Mouse (Mus musculus) MEL (cell line): Measurements from ENCODE around the gene Stk10.

Experiments used
- CTCF ChIP-seq, 3 experiments: IDR thresholded peaks in 2 of 3; conservative IDR thresholded peaks in 1 of 3; 2 replicates each; pipeline ENCODE4 v1.5.1; 2011 to 2012; ENCODE audit warnings: low read length in 3 of 3, low read depth in 2 of 3, mild to moderate bottlenecking in 2 of 3, improper control_type of control experiment in 1 of 3, inconsistent platforms in 1 of 3, mixed read lengths in 1 of 3, moderate library complexity in 1 of 3; ENCODE audit not compliant: control insufficient read depth in 1 of 3, insufficient read depth in 1 of 3, poor library complexity in 1 of 3, severe bottlenecking in 1 of 3
- E2F4 ChIP-seq: IDR thresholded peaks from 2 replicates; pipeline ENCODE4 v1.6.1; 2011; ENCODE audit warnings: low read depth, low read length, improper control_type of control experiment, borderline replicate concordance
- EP300 ChIP-seq, 2 experiments: IDR thresholded peaks; 2 replicates each; pipeline ENCODE4 v1.6.1; 2011; ENCODE audit warnings: improper control_type of control experiment in 2 of 2, low read length in 2 of 2, low read depth in 1 of 2, mild to moderate bottlenecking in 1 of 2
- ETS1 ChIP-seq: IDR thresholded peaks from 2 replicates; pipeline ENCODE4 v1.6.1; 2012; ENCODE audit warnings: low read depth, mild to moderate bottlenecking, inconsistent platforms, low read length, improper control_type of control experiment, moderate library complexity
- GABPA ChIP-seq: IDR thresholded peaks from 2 replicates; pipeline ENCODE4 v1.6.1; 2012; ENCODE audit warnings: low read depth, mild to moderate bottlenecking, inconsistent platforms, low read length, improper control_type of control experiment, moderate library complexity
- KAT2A ChIP-seq: conservative IDR thresholded peaks from 2 replicates; pipeline ENCODE4 v1.6.1; 2012; ENCODE audit warnings: low read depth, low read length, improper control_type of control experiment, inconsistent platforms
- MAX ChIP-seq: IDR thresholded peaks from 2 replicates; pipeline ENCODE4 v1.6.1; 2011; ENCODE audit warnings: low read length, improper control_type of control experiment
- MXI1 ChIP-seq: IDR thresholded peaks from 2 replicates; pipeline ENCODE4 v1.6.1; 2011; ENCODE audit warnings: mild to moderate bottlenecking, low read depth, low read length, improper control_type of control experiment
- POLR2A ChIP-seq, 2 experiments: IDR thresholded peaks; 2 replicates each; pipeline ENCODE4 v1.6.1; 2011 to 2012; ENCODE audit warnings: low read length in 2 of 2, mild to moderate bottlenecking in 2 of 2, control low read depth in 1 of 2, improper control_type of control experiment in 1 of 2, low read depth in 1 of 2, moderate library complexity in 1 of 2; ENCODE audit not compliant: control insufficient read depth in 1 of 2, insufficient read depth in 1 of 2, poor library complexity in 1 of 2
- ZC3H11A ChIP-seq: IDR thresholded peaks from 2 replicates; pipeline ENCODE4 v1.6.1; 2012; ENCODE audit warnings: low read depth, mild to moderate bottlenecking, inconsistent platforms, low read length, improper control_type of control experiment

DNA sequence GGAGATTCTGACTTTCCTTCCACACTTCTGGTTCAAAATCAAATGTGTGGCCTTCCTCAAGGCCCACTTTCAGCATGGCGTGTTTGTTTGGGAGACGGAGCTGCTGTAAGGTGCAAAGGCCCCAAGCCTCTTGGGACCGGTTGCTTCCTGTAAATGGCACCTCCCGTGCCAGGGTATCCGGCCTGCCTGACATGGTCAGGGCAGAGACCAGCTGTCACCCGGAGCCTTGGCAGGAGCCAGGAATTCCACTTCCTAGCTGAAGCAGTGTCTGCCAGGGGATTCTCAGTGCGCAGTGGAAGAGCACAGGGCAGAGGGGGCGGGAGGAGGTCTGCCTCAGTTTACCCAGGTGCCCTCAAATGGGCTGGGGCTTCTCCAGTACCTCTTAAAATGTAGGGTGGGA is 56.7 kb downstream of the Stk10 start:
- TF ChIP-seq GABPA (no peak), E2F4 (no peak), EP300 (IDR thresholded peaks at IDR 0.05; ENCODE audit: low read depth in 1 of 2, low read length in 2 of 2) (no peak), CTCF (IDR thresholded peaks at IDR 0.05 in 2 of 3, conservative IDR thresholded peaks at IDR 0.05 in 1 of 3; ENCODE audit: control insufficient read depth in 1 of 3, insufficient read depth in 1 of 3, low read depth in 2 of 3, low read length in 3 of 3, poor library complexity in 1 of 3, severe bottlenecking in 1 of 3) (no peak), MAX (no peak), MXI1 (no peak), ETS1 (no peak), KAT2A (no peak), ZC3H11A (no peak), POLR2A (IDR thresholded peaks at IDR 0.05; ENCODE audit: control insufficient read depth in 1 of 2, insufficient read depth in 1 of 2, low read depth in 1 of 2, low read length in 2 of 2, poor library complexity in 1 of 2) (no peak)
